Mouse (Mus musculus) forebrain, embryonic 14.5 days (tissue): ENCODE measurements around the gene Orc3. TPM values are rescaled to one million over a fixed set of nuclear protein-coding genes. Genes with fewer than 3 reads are reported as not detected.

ENCODE experiments used
- ATAC-seq: fragments of 200-750 bp; cut with Nextera tagmentation; 2 replicates; pipeline ENCODE4 v1.8.0; 2017; ENCODE audit warnings: mild to moderate bottlenecking, moderate library complexity
- DNase-seq: peaks from one replicate; pipeline ENCODE4 v3.0.0-alpha.2; 2015; ENCODE audit warnings: low spot score
- H3K27ac ChIP-seq: fragments of 300-500 bp; sonication (generic); 2 replicates; pipeline ENCODE4 v1.5.1; 2014; ENCODE audit warnings: low read depth, mild to moderate bottlenecking, control low read depth, low read length, moderate library complexity
- H3K27me3 ChIP-seq: fragments of 300-500 bp; sonication (generic); replicated peaks from 2 replicates; pipeline ENCODE4 v1.6.1; 2014; ENCODE audit warnings: low read length, control low read depth, mixed read lengths; ENCODE audit not compliant: control insufficient read depth, insufficient read depth
- H3K36me3 ChIP-seq: fragments of 300-500 bp; sonication (generic); 2 replicates; pipeline ENCODE4 v1.6.1; 2014; ENCODE audit warnings: low read length, control low read depth; ENCODE audit not compliant: control insufficient read depth, insufficient read depth
- H3K4me1 ChIP-seq: fragments of 300-500 bp; sonication (generic); 2 replicates; pipeline ENCODE4 v1.6.1; 2014; ENCODE audit warnings: antibody characterized with exemption, low read length, control low read depth; ENCODE audit not compliant: control insufficient read depth, insufficient read depth
- H3K4me2 ChIP-seq: fragments of 300-500 bp; sonication (generic); 2 replicates; pipeline ENCODE4 v1.6.1; 2014; ENCODE audit warnings: mild to moderate bottlenecking, control low read depth, low read length
- H3K4me3 ChIP-seq: fragments of 300-500 bp; sonication (generic); 2 replicates; pipeline ENCODE4 v1.5.1; 2014; ENCODE audit warnings: low read depth, low read length, control low read depth
- H3K9ac ChIP-seq: fragments of 300-500 bp; sonication (generic); 2 replicates; pipeline ENCODE4 v1.6.1; 2014; ENCODE audit warnings: mild to moderate bottlenecking, low read length, control low read depth, moderate library complexity
- H3K9me3 ChIP-seq: fragments of 300-500 bp; sonication (generic); replicated peaks from 2 replicates; pipeline ENCODE4 v1.6.1; 2016; ENCODE audit warnings: low read length, control low read depth, mixed read lengths; ENCODE audit not compliant: control insufficient read depth
- WGBS: fragments of 180-500 bp; shearing (Covaris S2); extraction: QIAGEN DNeasy Blood & Tissue Kit; methylation state at CpG from one replicate; pipeline ENCODE4 v1.1.7; 2014; 5-methylcytosine and 5-hydroxymethylcytosine counted together
- polyA plus RNA-seq: library from polyadenylated mRNA; unstranded; fragments of >200 nt; fragmentation: Nextera tagmentation; extraction: Ambion mirVana; gene quantifications from 2 replicates; pipeline ENCODE4 v1.2.1, GENCODE M21; 2014

The Orc3 gene
- polyA plus RNA-seq, 1 experiment from 2014 or later = 103 TPM

- Histone ChIP-seq H3K27me3 (no peaks in the 10 kb centered on the region), H3K4me2 (no peak overlapping the region), H3K9ac (no peak overlapping the region), H3K27ac (no peak overlapping the region), H3K36me3 (peaks cover 35% of the 10 kb centered on the region), H3K4me3 (no peak overlapping the region), H3K9me3 (no peaks in the 10 kb centered on the region), H3K4me1 (no peaks in the 10 kb centered on the region)
- WGBS = 87% methylated on average over 4 of the region's 4 CpGs
- DNase-seq (no peak), ATAC-seq (no peak)
These were observed 23.1 kb upstream of the Orc3 start for GRCm38 (mm10) chr4:34637851-34638250.

- WGBS = 94% methylated on average over 7 of the region's 7 CpGs
- no peak for DNase-seq
- H3K36me3 ChIP-seq = peaks cover 37% of the 10 kb centered on the region
- H3K4me2 ChIP-seq = no peak overlapping the region
- H3K4me3 ChIP-seq = no peak overlapping the region
- no peaks in the 10 kb centered on the region for H3K27me3 ChIP-seq
- H3K4me1 ChIP-seq = no peaks in the 10 kb centered on the region
- H3K27ac ChIP-seq = no peak overlapping the region
- H3K9ac ChIP-seq = no peak overlapping the region
- H3K9me3 ChIP-seq = no peaks in the 10 kb centered on the region
- ATAC-seq = no peak
These were observed 22.6 kb upstream of the Orc3 start for GRCm38 (mm10) chr4:34637386-34637785.

- Histone ChIP-seq H3K36me3 (peaks cover 38% of the 10 kb centered on the region), H3K9me3 (no peaks in the 10 kb centered on the region), H3K4me2 (no peak overlapping the region), H3K4me1 (no peaks in the 10 kb centered on the region), H3K9ac (no peak overlapping the region), H3K4me3 (no peak overlapping the region), H3K27me3 (no peaks in the 10 kb centered on the region), H3K27ac (no peak overlapping the region)
- DNase-seq (no peak), ATAC-seq (no peak)
- WGBS = 91% methylated on average over 5 of the region's 5 CpGs
These were observed 21.3 kb upstream of the Orc3 start for GRCm38 (mm10) chr4:34636036-34636435.

GRCm38 (mm10) chr4:34634129-34634528, 19.4 kb upstream of the Orc3 start:
- 94% methylated on average over 7 of the region's 7 CpGs for WGBS
- Histone ChIP-seq H3K9ac (no peak overlapping the region), H3K36me3 (peaks cover 40% of the 10 kb centered on the region), H3K4me2 (no peak overlapping the region), H3K4me3 (no peak overlapping the region), H3K4me1 (no peaks in the 10 kb centered on the region), H3K27me3 (no peaks in the 10 kb centered on the region), H3K9me3 (no peaks in the 10 kb centered on the region), H3K27ac (no peak overlapping the region)
- DNase-seq (no peak), ATAC-seq (no peak)

- no peaks in the 10 kb centered on the region for H3K27me3 ChIP-seq
- 91% methylated on average over 1 of the region's 1 CpGs for WGBS
- H3K9ac ChIP-seq = no peak overlapping the region
- peaks cover 55% of the 10 kb centered on the region for H3K36me3 ChIP-seq
- ATAC-seq = no peak
- DNase-seq = no peak
- no peak overlapping the region for H3K4me2 ChIP-seq
- H3K4me3 ChIP-seq = no peak overlapping the region
- H3K27ac ChIP-seq = no peak overlapping the region
- H3K9me3 ChIP-seq = no peaks in the 10 kb centered on the region
- no peaks in the 10 kb centered on the region for H3K4me1 ChIP-seq
These were observed 15.2 kb upstream of the Orc3 start for GRCm38 (mm10) chr4:34629956-34630355.

- no peak overlapping the region for H3K27ac ChIP-seq
- H3K4me1 ChIP-seq = no peaks in the 10 kb centered on the region
- DNase-seq (no peak), ATAC-seq (no peak)
- WGBS = 91% methylated on average over 6 of the region's 6 CpGs
- H3K27me3 ChIP-seq = no peaks in the 10 kb centered on the region
- H3K36me3 ChIP-seq = peaks cover 49% of the 10 kb centered on the region
- no peaks in the 10 kb centered on the region for H3K9me3 ChIP-seq
- no peak overlapping the region for H3K4me2 ChIP-seq
- no peak overlapping the region for H3K4me3 ChIP-seq
- no peak overlapping the region for H3K9ac ChIP-seq
These were observed 11.7 kb upstream of the Orc3 start for GRCm38 (mm10) chr4:34626401-34626800.

GRCm38 (mm10) chr4:34625556-34625955, 10.8 kb upstream of the Orc3 start:
- H3K4me3 ChIP-seq = no peak overlapping the region
- no peak overlapping the region for H3K4me2 ChIP-seq
- no peak overlapping the region for H3K9ac ChIP-seq
- H3K9me3 ChIP-seq = no peaks in the 10 kb centered on the region
- no peaks in the 10 kb centered on the region for H3K27me3 ChIP-seq
- peaks cover 42% of the 10 kb centered on the region for H3K36me3 ChIP-seq
- H3K4me1 ChIP-seq = no peaks in the 10 kb centered on the region
- DNase-seq = no peak
- 86% methylated on average over 4 of the region's 4 CpGs for WGBS
- no peak overlapping the region for H3K27ac ChIP-seq
- no peak for ATAC-seq

- no peaks in the 10 kb centered on the region for H3K27me3 ChIP-seq
- peaks cover 15% of the 10 kb centered on the region for H3K4me1 ChIP-seq
- no peak for ATAC-seq
- peak overlapping the region; percentile 83 for H3K9ac ChIP-seq
- peak overlapping the region; percentile 95 for H3K4me2 ChIP-seq
- peak overlapping the region; percentile 58; the same call in 1 of the 2 replicates for H3K4me3 ChIP-seq
- H3K27ac ChIP-seq = no peak overlapping the region
- no peak for DNase-seq
- 33% methylated on average over 8 of the region's 8 CpGs for WGBS
- H3K9me3 ChIP-seq = no peaks in the 10 kb centered on the region
- H3K36me3 ChIP-seq = peaks cover 7% of the 10 kb centered on the region; the same call in 1 of the 2 replicates
These were observed 1.4 kb upstream of the Orc3 start for GRCm38 (mm10) chr4:34616146-34616545.

GRCm38 (mm10) chr4:34615303-34615702, 559 bp upstream of the Orc3 start:
- Histone ChIP-seq H3K27me3 (no peaks in the 10 kb centered on the region), H3K27ac (0 out of 2 replicates have a peak overlapping the region, but pooled peaks have one; percentile 87), H3K9ac (peak overlapping the region; percentile 83), H3K36me3 (peaks cover 5% of the 10 kb centered on the region; the same call in 1 of the 2 replicates), H3K4me2 (peak overlapping the region; percentile 95), H3K4me3 (peak overlapping the region; percentile 58), H3K9me3 (no peaks in the 10 kb centered on the region), H3K4me1 (peaks cover 15% of the 10 kb centered on the region)
- DNase-seq (peak; percentile 6), ATAC-seq (peak; percentile 8; the same call in 1 of the 2 replicates)
- whole genome bisulfite sequencing = 2% methylated on average over 13 of the region's 13 CpGs
